In genomic region chr2:166143871-166144270, GRCm38 (mm10) we compare ENCODE assay signal across 14 mouse cellular contexts. TPM values are rescaled to one million over a fixed set of nuclear protein-coding genes. Genes with fewer than 3 reads are reported as not detected.
A peak's percentile ranks its signal among the peaks of the same experiment; 100 is the strongest.
DNase-seq lines count a peak whose midpoint lies in the region; ATAC-seq lines count a peak whose summit lies in the region.
"Had no signal": no experiment of that assay in that cellular context is flagged by ENCODE, and none has a peak within 500 bp of the region (broad histone marks: within the 10 kb centered on the region; RNA-seq: fewer than 3 reads in every experiment).

No protein-coding gene starts in this region.

- H3K36me3 ChIP-seq in heart, embryonic 13.5 days: peaks cover 10% of the 10 kb centered on the region
- H3K36me3 ChIP-seq in heart, embryonic 11.5 days (ENCODE audit: control insufficient read depth, insufficient read depth, low read length): no peaks in the 10 kb centered on the region
- H3K36me3 ChIP-seq in neural tube, embryonic 13.5 days: no peaks in the 10 kb centered on the region
- 0 out of 2 replicates have a peak, but pooled peaks cover 3% of the 10 kb centered on the region for H3K36me3 ChIP-seq in kidney, embryonic 16.5 days (ENCODE audit: insufficient read depth, low read length)
- H3K36me3 ChIP-seq in midbrain, embryonic 15.5 days (replicated peaks): no peaks in the 10 kb centered on the region

- H3K4me2 ChIP-seq in heart, embryonic 13.5 days: no peak overlapping the region
- no peak overlapping the region for H3K4me2 ChIP-seq in heart, embryonic 11.5 days
- H3K4me2 ChIP-seq in neural tube, embryonic 13.5 days: no peak overlapping the region
- no peak overlapping the region for H3K4me2 ChIP-seq in kidney, embryonic 16.5 days (replicated peaks; ENCODE audit: low read depth, low read length)
- H3K4me2 ChIP-seq in midbrain, embryonic 15.5 days: no peak overlapping the region

- peak overlapping the region; percentile 56 for H3K9ac ChIP-seq in heart, embryonic 13.5 days
- H3K9ac ChIP-seq in heart, embryonic 11.5 days (ENCODE audit: low read depth, low read length): no peak overlapping the region
- H3K9ac ChIP-seq in neural tube, embryonic 13.5 days: no peak overlapping the region
- peak overlapping the region; percentile 31; the same call in 1 of the 2 replicates for H3K9ac ChIP-seq in kidney, embryonic 16.5 days (replicated peaks; ENCODE audit: low read length)
- no peak overlapping the region for H3K9ac ChIP-seq in midbrain, embryonic 15.5 days

- H3K27me3 ChIP-seq in heart, embryonic 13.5 days (replicated peaks): 0 out of 2 replicates have a peak, but pooled peaks cover under 1% of the 10 kb centered on the region
- no peaks in the 10 kb centered on the region for H3K27me3 ChIP-seq in heart, embryonic 11.5 days (ENCODE audit: control insufficient read depth, insufficient read depth, low read length)
- peaks cover 29% of the 10 kb centered on the region for H3K27me3 ChIP-seq in neural tube, embryonic 13.5 days
- no peaks in the 10 kb centered on the region for H3K27me3 ChIP-seq in kidney, embryonic 16.5 days (ENCODE audit: insufficient read depth, low read length)
- H3K27me3 ChIP-seq in midbrain, embryonic 15.5 days (replicated peaks): no peaks in the 10 kb centered on the region

- WGBS in heart, embryonic 13.5 days: 69% methylated on average over 5 of the region's 5 CpGs
- WGBS in heart, embryonic 11.5 days (ENCODE audit: insufficient replicate concordance): 75% methylated on average over 5 of the region's 5 CpGs
- 79% methylated on average over 5 of the region's 5 CpGs for WGBS in neural tube, embryonic 13.5 days
- WGBS in kidney, embryonic 16.5 days: 78% methylated on average over 5 of the region's 5 CpGs
- 83% methylated on average over 5 of the region's 5 CpGs for WGBS in midbrain, embryonic 15.5 days

- no peak overlapping the region for H3K4me3 ChIP-seq in heart, embryonic 13.5 days
- H3K4me3 ChIP-seq in heart, embryonic 11.5 days (ENCODE audit: low read depth, low read length): no peak overlapping the region
- H3K4me3 ChIP-seq in neural tube, embryonic 13.5 days: no peak overlapping the region
- no peak overlapping the region for H3K4me3 ChIP-seq in kidney, embryonic 16.5 days (ENCODE audit: low read length)
- no peak overlapping the region for H3K4me3 ChIP-seq in midbrain, embryonic 15.5 days

- ATAC-seq in heart, embryonic 13.5 days (ENCODE audit: extremely low read depth, insufficient number of reproducible peaks, low FRiP score, low TSS enrichment): no peak
- ATAC-seq in heart, embryonic 11.5 days (replicated peaks; ENCODE audit: insufficient number of reproducible peaks, low FRiP score, low TSS enrichment): no peak
- ATAC-seq in neural tube, embryonic 13.5 days (ENCODE audit: low read depth): no peak
- ATAC-seq in kidney, embryonic 16.5 days (ENCODE audit: low FRiP score, low TSS enrichment): no peak
- ATAC-seq in midbrain, embryonic 15.5 days (replicated peaks): no peak
- ATAC-seq: CD4-positive, CD25-positive, alpha-beta regulatory T cell, adult 4 months had no signal

- peaks cover 93% of the 10 kb centered on the region for H3K4me1 ChIP-seq in heart, embryonic 13.5 days
- peaks cover 80% of the 10 kb centered on the region for H3K4me1 ChIP-seq in heart, embryonic 11.5 days (ENCODE audit: control insufficient read depth, insufficient read depth, low read length)
- peaks cover 81% of the 10 kb centered on the region for H3K4me1 ChIP-seq in neural tube, embryonic 13.5 days (replicated peaks)
- H3K4me1 ChIP-seq in kidney, embryonic 16.5 days (ENCODE audit: insufficient read depth, low read length): peaks cover 66% of the 10 kb centered on the region
- peaks cover 14% of the 10 kb centered on the region for H3K4me1 ChIP-seq in midbrain, embryonic 15.5 days

- H3K27ac ChIP-seq in heart, embryonic 13.5 days (replicated peaks): peak overlapping the region; percentile 82; the same call in 1 of the 2 replicates
- H3K27ac ChIP-seq in heart, embryonic 11.5 days (ENCODE audit: low read depth, low read length): no peak overlapping the region
- H3K27ac ChIP-seq in neural tube, embryonic 13.5 days (replicated peaks): peak overlapping the region; percentile 90
- H3K27ac ChIP-seq in kidney, embryonic 16.5 days (ENCODE audit: low read length): 0 out of 2 replicates have a peak overlapping the region, but pooled peaks have one; percentile 4
- H3K27ac ChIP-seq in midbrain, embryonic 15.5 days: no peak overlapping the region

- DNase-seq in neural tube, embryonic 10.5 days (ENCODE audit: extremely low spot score, low spot score): no peak
- DNase-seq in cerebellum, adult 8-10 months: no peak
- DNase-seq in left cerebral cortex, adult 18-20 months (ENCODE audit: low spot score in 2 of 2): no peak
- DNase-seq: adrenal gland, adult 2 months; cerebellum, adult 11 months; liver; lung, postnatal 4 days; right cerebral cortex, postnatal 14 days had no signal

- H3K9me3 ChIP-seq in heart, embryonic 13.5 days: no peaks in the 10 kb centered on the region
- H3K9me3 ChIP-seq in heart, embryonic 11.5 days (replicated peaks; ENCODE audit: control insufficient read depth, low read length): no peaks in the 10 kb centered on the region
- no peaks in the 10 kb centered on the region for H3K9me3 ChIP-seq in neural tube, embryonic 13.5 days
- H3K9me3 ChIP-seq in kidney, embryonic 16.5 days (ENCODE audit: low read length): no peaks in the 10 kb centered on the region
- no peaks in the 10 kb centered on the region for H3K9me3 ChIP-seq in midbrain, embryonic 15.5 days

RNA-seq across cellular contexts. Expression of gene Sulf2, which starts 11.6 kb away (rescaled TPM):
- polyA plus RNA-seq in heart, embryonic 13.5 days (2015; fragmentation: Nextera tagmentation; extraction: Ambion mirVana): 87.6 and 91.3 TPM in 2 replicates
- 111 and 114 TPM in 2 replicates for polyA plus RNA-seq in heart, embryonic 11.5 days (2014; fragmentation: Nextera tagmentation; extraction: Ambion mirVana)
- polyA plus RNA-seq in neural tube, embryonic 13.5 days (2015; fragmentation: Nextera tagmentation; extraction: Ambion mirVana): 116 and 122 TPM in 2 replicates
- 52.7 and 54.8 TPM in 2 replicates for polyA plus RNA-seq in kidney, embryonic 16.5 days (2015; fragmentation: Nextera tagmentation; extraction: Ambion mirVana)
- 106 and 108 TPM in 2 replicates for polyA plus RNA-seq in midbrain, embryonic 15.5 days (2015; fragmentation: Nextera tagmentation; extraction: Ambion mirVana)
- 10 to 100 TPM; 71.3 to 81.2 TPM for total RNA-seq in left cerebral cortex, adult 18-20 months (2021)

Comparison
In these comparisons a context has a peak if more than half of its experiments do, and no peak if none do; other contexts are left out.
1. H3K27ac ChIP-seq: peak in heart, embryonic 13.5 days (single experiment), neural tube, embryonic 13.5 days (single experiment) and kidney, embryonic 16.5 days (single experiment); none in heart, embryonic 11.5 days (single experiment) and midbrain, embryonic 15.5 days (single experiment).
2. H3K9ac ChIP-seq: peak in heart, embryonic 13.5 days (single experiment) and kidney, embryonic 16.5 days (single experiment); none in heart, embryonic 11.5 days (single experiment), neural tube, embryonic 13.5 days (single experiment) and midbrain, embryonic 15.5 days (single experiment).